In the genomic region with DNA sequence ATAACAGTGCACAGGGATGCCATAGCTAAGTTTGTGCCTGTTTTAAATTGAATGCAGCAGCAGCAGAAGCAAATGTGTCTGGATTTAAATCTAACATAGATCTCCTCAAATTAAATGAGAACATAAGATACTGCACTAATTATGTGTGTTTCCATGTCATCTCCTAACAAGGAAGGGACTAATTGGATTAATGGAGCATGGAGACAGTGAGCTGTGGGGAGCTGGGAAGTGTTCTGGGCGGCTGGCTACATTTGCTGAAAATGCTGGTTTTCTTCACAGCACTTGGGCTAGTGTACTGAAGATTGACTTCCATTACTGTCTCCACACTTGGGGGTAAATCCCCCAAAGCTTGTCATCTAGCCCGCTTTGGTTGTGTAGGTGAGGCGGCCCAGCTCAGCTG, we compare ENCODE assay signal across 22 mouse cellular contexts.
DNase-seq lines count a peak whose midpoint lies in the region; ATAC-seq and TF ChIP-seq lines count a peak whose summit lies in the region.
"Had no signal": no experiment of that assay in that cellular context is flagged by ENCODE, and none has a peak within 500 bp of the region (broad histone marks: within the 10 kb centered on the region; RNA-seq: fewer than 3 reads in every experiment).

No protein-coding gene starts in this region.

- peak overlapping the region; percentile 44; the same call in 1 of the 2 replicates for H3K27ac ChIP-seq in kidney, embryonic 16.5 days (ENCODE audit: low read length)
- H3K27ac ChIP-seq in midbrain, postnatal 0 days (ENCODE audit: low read depth, low read length) = no peak overlapping the region
- no peak overlapping the region for H3K27ac ChIP-seq in midbrain, embryonic 14.5 days (replicated peaks; ENCODE audit: low read depth, low read length)
- H3K27ac ChIP-seq in neural tube, embryonic 15.5 days (replicated peaks) = peak overlapping the region; percentile 38; the same call in 1 of the 2 replicates
- no peak overlapping the region for H3K27ac ChIP-seq in forebrain, embryonic 10.5 days
- H3K27ac ChIP-seq: hindbrain, embryonic 10.5 days; liver, embryonic 12.5 days had no signal

- peaks cover 73% of the 10 kb centered on the region for H3K4me1 ChIP-seq in kidney, embryonic 16.5 days (ENCODE audit: insufficient read depth, low read length)
- no peaks in the 10 kb centered on the region; the same call in 1 of the 2 replicates for H3K4me1 ChIP-seq in midbrain, postnatal 0 days (ENCODE audit: insufficient read depth, low read length)
- H3K4me1 ChIP-seq in midbrain, embryonic 14.5 days (ENCODE audit: control insufficient read depth, insufficient read depth, low read length) = peaks cover 22% of the 10 kb centered on the region; the same call in 1 of the 2 replicates
- H3K4me1 ChIP-seq in neural tube, embryonic 15.5 days = peaks cover 67% of the 10 kb centered on the region
- H3K4me1 ChIP-seq in forebrain, embryonic 10.5 days = peaks cover 49% of the 10 kb centered on the region

- peaks cover 6% of the 10 kb centered on the region; the same call in 1 of the 2 replicates for H3K36me3 ChIP-seq in kidney, embryonic 16.5 days (ENCODE audit: insufficient read depth, low read length)
- no peaks in the 10 kb centered on the region; the same call in 1 of the 2 replicates for H3K36me3 ChIP-seq in midbrain, postnatal 0 days (ENCODE audit: insufficient read depth, low read length)
- H3K36me3 ChIP-seq in midbrain, embryonic 14.5 days (ENCODE audit: control insufficient read depth, insufficient read depth, low read length) = peaks cover 7% of the 10 kb centered on the region; the same call in 1 of the 2 replicates
- H3K36me3 ChIP-seq in neural tube, embryonic 15.5 days = 0 out of 2 replicates have a peak, but pooled peaks cover 6% of the 10 kb centered on the region
- H3K36me3 ChIP-seq in forebrain, embryonic 10.5 days (replicated peaks) = peaks cover 11% of the 10 kb centered on the region

- WGBS in kidney, embryonic 16.5 days = 67% methylated on average over 3 of the region's 3 CpGs
- WGBS in midbrain, postnatal 0 days = 70% methylated on average over 3 of the region's 3 CpGs
- 54% methylated on average over 3 of the region's 3 CpGs for WGBS in midbrain, embryonic 14.5 days
- WGBS in neural tube, embryonic 15.5 days = 62% methylated on average over 3 of the region's 3 CpGs
- WGBS in forebrain, embryonic 10.5 days = 78% methylated on average over 3 of the region's 3 CpGs

- H3K27me3 ChIP-seq in kidney, embryonic 16.5 days (ENCODE audit: insufficient read depth, low read length) = no peaks in the 10 kb centered on the region
- no peaks in the 10 kb centered on the region for H3K27me3 ChIP-seq in midbrain, postnatal 0 days (ENCODE audit: insufficient read depth, low read length)
- H3K27me3 ChIP-seq in midbrain, embryonic 14.5 days (ENCODE audit: control insufficient read depth, insufficient read depth, low read length) = no peaks in the 10 kb centered on the region
- no peaks in the 10 kb centered on the region for H3K27me3 ChIP-seq in neural tube, embryonic 15.5 days (replicated peaks)
- no peaks in the 10 kb centered on the region for H3K27me3 ChIP-seq in forebrain, embryonic 10.5 days (ENCODE audit: poor library complexity, severe bottlenecking)
- H3K27me3 ChIP-seq: liver, embryonic 12.5 days had no signal

- no peak for DNase-seq in kidney, adult 11 months
- DNase-seq in midbrain, postnatal 0 days (ENCODE audit: low spot score) = peak; percentile 32
- DNase-seq in midbrain, embryonic 14.5 days = no peak
- no peak for DNase-seq in forebrain, embryonic 10.5 days (ENCODE audit: extremely low spot score, low spot score)
- DNase-seq: adrenal gland, postnatal 10 days; B cell, adult 2 months; cerebellum, adult 11 months; cerebellum, adult 9-10 months; cerebellum, postnatal 36 days; gastrocnemius, postnatal 14 days; heart, postnatal 14 days; kidney, adult 8-10 months; kidney, postnatal 36 days; layer of hippocampus, postnatal 36 days; left cerebral cortex, postnatal 4 days; liver, postnatal 0 days; lung, postnatal 36 days had no signal

- no peak overlapping the region for H3K4me3 ChIP-seq in kidney, embryonic 16.5 days (ENCODE audit: low read length)
- no peak overlapping the region for H3K4me3 ChIP-seq in midbrain, postnatal 0 days (ENCODE audit: low read depth, low read length)
- H3K4me3 ChIP-seq in midbrain, embryonic 14.5 days (replicated peaks; ENCODE audit: low read depth, low read length) = no peak overlapping the region
- H3K4me3 ChIP-seq in neural tube, embryonic 15.5 days (replicated peaks) = no peak overlapping the region
- H3K4me3 ChIP-seq in forebrain, embryonic 10.5 days = no peak overlapping the region
- H3K4me3 ChIP-seq: hindbrain, embryonic 10.5 days; liver, embryonic 12.5 days had no signal

- H3K9ac ChIP-seq in kidney, embryonic 16.5 days (replicated peaks; ENCODE audit: low read length) = no peak overlapping the region
- no peak overlapping the region for H3K9ac ChIP-seq in midbrain, postnatal 0 days (replicated peaks; ENCODE audit: low read length, poor library complexity, severe bottlenecking)
- no peak overlapping the region for H3K9ac ChIP-seq in midbrain, embryonic 14.5 days (replicated peaks; ENCODE audit: low read length)
- H3K9ac ChIP-seq in neural tube, embryonic 15.5 days (replicated peaks) = no peak overlapping the region
- H3K9ac ChIP-seq: liver, embryonic 12.5 days; liver, postnatal 0 days had no signal

- H3K9me3 ChIP-seq in kidney, embryonic 16.5 days (ENCODE audit: low read length) = no peaks in the 10 kb centered on the region
- no peaks in the 10 kb centered on the region for H3K9me3 ChIP-seq in midbrain, postnatal 0 days (ENCODE audit: low read length)
- no peaks in the 10 kb centered on the region for H3K9me3 ChIP-seq in midbrain, embryonic 14.5 days (ENCODE audit: control insufficient read depth, low read length)
- no peaks in the 10 kb centered on the region for H3K9me3 ChIP-seq in neural tube, embryonic 15.5 days (replicated peaks)
- H3K9me3 ChIP-seq in forebrain, embryonic 10.5 days = no peaks in the 10 kb centered on the region
- H3K9me3 ChIP-seq: hindbrain, embryonic 10.5 days; liver, embryonic 12.5 days had no signal

- ATAC-seq in kidney, embryonic 16.5 days (ENCODE audit: low FRiP score, low TSS enrichment) = no peak
- no peak for ATAC-seq in midbrain, postnatal 0 days (ENCODE audit: low FRiP score)
- no peak for ATAC-seq in midbrain, embryonic 14.5 days (ENCODE audit: low FRiP score, low TSS enrichment)
- no peak for ATAC-seq in neural tube, embryonic 15.5 days (ENCODE audit: low FRiP score)
- ATAC-seq: forebrain, embryonic 14.5 days; liver, embryonic 12.5 days; liver, postnatal 0 days had no signal

- no peak overlapping the region for H3K4me2 ChIP-seq in kidney, embryonic 16.5 days (replicated peaks; ENCODE audit: low read depth, low read length)
- H3K4me2 ChIP-seq in midbrain, postnatal 0 days (ENCODE audit: low read depth, low read length, poor library complexity, severe bottlenecking) = no peak overlapping the region
- H3K4me2 ChIP-seq in midbrain, embryonic 14.5 days (ENCODE audit: low read length) = no peak overlapping the region
- no peak overlapping the region for H3K4me2 ChIP-seq in neural tube, embryonic 15.5 days
- H3K4me2 ChIP-seq: liver, embryonic 12.5 days had no signal

- no peak for TF ChIP-seq CTCF in midbrain, postnatal 0 days (IDR thresholded peaks at IDR 0.05)

Comparison
In these comparisons a context has a peak if more than half of its experiments do, and no peak if none do; other contexts are left out.
1. H3K27ac ChIP-seq: peak in kidney, embryonic 16.5 days (single experiment) and neural tube, embryonic 15.5 days (single experiment); none in midbrain, postnatal 0 days (single experiment), midbrain, embryonic 14.5 days (single experiment) and forebrain, embryonic 10.5 days (single experiment).